Mouse (Mus musculus): ENCODE measurements around the gene Fyco1.

GRCm38 (mm10) chr9:123849976-123850695 is 1.6 kb downstream of the Fyco1 start:
- TF ChIP-seq POLR2A (IDR thresholded peaks at IDR 0.05; ENCODE audit: insufficient read depth, low read depth, low read length) (no peak), CTCF (IDR thresholded peaks at IDR 0.05) (no peak)

All from heart, adult 2 months (tissue).